Mouse (Mus musculus): ENCODE results near the gene Vmn1r118. TPM values are rescaled to one million over a fixed set of nuclear protein-coding genes. Genes with fewer than 3 reads are reported as not detected.
"Not testable (repeated sequence)": the region's sequence is repeated elsewhere in the genome, so short reads cannot be mapped to it uniquely, and the experiment has no call there.

Vmn1r118 gene
- not detected in 2 replicates for polyA plus RNA-seq (2014; fragmentation: Nextera tagmentation; extraction: Ambion mirVana)

DNA sequence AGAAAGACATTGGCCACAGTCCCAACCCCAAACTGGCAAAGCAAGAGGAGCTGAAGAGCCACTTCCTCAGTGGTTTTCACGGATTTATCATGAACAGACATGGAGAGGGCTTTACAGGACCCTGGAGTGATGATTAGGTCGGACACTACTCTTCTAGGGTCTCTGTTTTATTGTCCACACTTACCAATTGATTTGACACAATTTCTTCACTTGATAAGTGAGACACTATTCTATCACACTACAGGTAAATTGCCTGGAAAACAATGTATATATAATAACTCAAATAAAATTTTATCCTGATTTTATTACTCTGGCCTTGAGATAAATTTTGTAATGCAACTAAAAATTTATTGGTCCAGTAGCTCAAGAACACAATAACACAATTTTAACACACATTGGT lies at the start of gene Vmn1r118:
Gene Vmn1r118, minus strand, starts transcription at position 101 of the 400 bp plus-strand sequence.
- not testable (repeated sequence) for ATAC-seq (ENCODE audit: low read depth); H3K27ac ChIP-seq (replicated peaks; ENCODE audit: low read depth, low read length); H3K9me3 ChIP-seq (ENCODE audit: control insufficient read depth, low read length); H3K9ac ChIP-seq (ENCODE audit: low read depth, low read length); H3K4me3 ChIP-seq (ENCODE audit: low read depth, low read length); H3K4me1 ChIP-seq (ENCODE audit: control insufficient read depth, insufficient read depth, low read length); H3K4me2 ChIP-seq (ENCODE audit: low read depth, low read length); H3K36me3 ChIP-seq (ENCODE audit: control insufficient read depth, insufficient read depth, low read length); DNase-seq (ENCODE audit: low spot score); H3K27me3 ChIP-seq (replicated peaks; ENCODE audit: control insufficient read depth, insufficient read depth, low read length)
- WGBS = no CpG with 5 or more reads among the region's 2 CpGs

DNA sequence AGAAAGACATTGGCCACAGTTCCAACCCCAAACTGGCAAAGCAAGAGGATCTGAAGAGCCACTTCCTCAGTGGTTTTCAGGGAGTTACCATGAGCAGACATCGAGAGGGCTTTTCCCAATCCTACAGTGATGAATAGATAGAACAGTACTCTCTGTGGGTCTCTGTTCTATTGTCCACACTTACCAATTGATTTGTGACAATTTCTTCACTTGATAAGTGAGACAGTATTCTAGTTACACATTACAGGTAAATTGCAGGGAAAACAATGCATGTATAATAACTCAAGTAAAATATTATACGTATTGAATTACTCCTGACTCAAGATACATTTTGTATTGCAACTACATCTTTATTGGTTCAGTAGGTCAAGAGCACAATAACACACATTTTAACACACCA lies 28.1 kb downstream of the Vmn1r118 start, which contains the start of gene Vmn1r117:
Gene Vmn1r117, minus strand, starts transcription at position 101 of the 400 bp plus-strand sequence.
- H3K9me3 ChIP-seq (ENCODE audit: control insufficient read depth, low read length); H3K27me3 ChIP-seq (replicated peaks; ENCODE audit: control insufficient read depth, insufficient read depth, low read length); ATAC-seq (ENCODE audit: low read depth); H3K9ac ChIP-seq (ENCODE audit: low read depth, low read length); H3K4me2 ChIP-seq (ENCODE audit: low read depth, low read length); H3K4me3 ChIP-seq (ENCODE audit: low read depth, low read length); DNase-seq (ENCODE audit: low spot score); H3K27ac ChIP-seq (replicated peaks; ENCODE audit: low read depth, low read length); H3K4me1 ChIP-seq (ENCODE audit: control insufficient read depth, insufficient read depth, low read length); H3K36me3 ChIP-seq (ENCODE audit: control insufficient read depth, insufficient read depth, low read length): not testable (repeated sequence)
- WGBS = no CpG with 5 or more reads among the region's 2 CpGs

DNA sequence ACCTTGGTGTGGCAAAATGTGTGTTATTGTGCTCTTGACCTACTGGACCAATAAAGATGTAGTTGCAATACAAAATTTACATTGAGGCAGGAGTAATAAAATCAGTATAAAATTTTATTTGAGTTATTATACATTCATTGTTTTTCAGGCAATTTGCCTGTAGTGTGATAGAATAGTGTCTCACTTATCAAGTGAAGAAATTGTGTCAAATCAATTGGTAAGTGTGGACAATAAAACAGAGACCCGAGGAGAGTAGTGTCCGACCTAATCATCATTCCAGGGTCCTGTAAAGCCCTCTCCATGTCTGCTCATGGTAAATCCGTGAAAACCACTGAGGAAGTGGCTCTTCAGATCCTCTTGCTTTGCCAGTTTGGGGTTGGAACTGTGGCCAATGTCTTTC lies 40.2 kb downstream of the Vmn1r118 start, which contains the start of gene Vmn1r116:
Gene Vmn1r116, plus strand, starts transcription at position 301 of the 400 bp plus-strand sequence.
- DNase-seq (ENCODE audit: low spot score); ATAC-seq (ENCODE audit: low read depth); H3K9ac ChIP-seq (ENCODE audit: low read depth, low read length); H3K36me3 ChIP-seq (ENCODE audit: control insufficient read depth, insufficient read depth, low read length); H3K27ac ChIP-seq (replicated peaks; ENCODE audit: low read depth, low read length); H3K4me1 ChIP-seq (ENCODE audit: control insufficient read depth, insufficient read depth, low read length); H3K4me2 ChIP-seq (ENCODE audit: low read depth, low read length); H3K27me3 ChIP-seq (replicated peaks; ENCODE audit: control insufficient read depth, insufficient read depth, low read length); H3K9me3 ChIP-seq (ENCODE audit: control insufficient read depth, low read length); H3K4me3 ChIP-seq (ENCODE audit: low read depth, low read length): not testable (repeated sequence)
- WGBS = 70% methylated on average over 2 of the region's 3 CpGs

Other genes with a start within 250 kb of the Vmn1r118 start
- not detected in 2 replicates for gene Vmn1r107, start 243.4 kb downstream of the Vmn1r118 start, polyA plus RNA-seq (2014; fragmentation: Nextera tagmentation; extraction: Ambion mirVana)
- not detected in 2 replicates for gene Vmn1r111, start 209.1 kb downstream of the Vmn1r118 start, polyA plus RNA-seq (2014; fragmentation: Nextera tagmentation; extraction: Ambion mirVana)
- not detected in 2 replicates for gene Gm10668, start 181.7 kb downstream of the Vmn1r118 start, polyA plus RNA-seq (2014; fragmentation: Nextera tagmentation; extraction: Ambion mirVana)
- gene Vmn1r112, start 141.2 kb downstream of the Vmn1r118 start, polyA plus RNA-seq (2014; fragmentation: Nextera tagmentation; extraction: Ambion mirVana) = not detected in 2 replicates
- gene Vmn1r113, start 125.1 kb downstream of the Vmn1r118 start, polyA plus RNA-seq (2014; fragmentation: Nextera tagmentation; extraction: Ambion mirVana) = not detected in 2 replicates
- not detected in 2 replicates for gene Vmn1r114, start 100.2 kb downstream of the Vmn1r118 start, polyA plus RNA-seq (2014; fragmentation: Nextera tagmentation; extraction: Ambion mirVana)
- not detected in 2 replicates for gene Vmn1r115, start 67.4 kb downstream of the Vmn1r118 start, polyA plus RNA-seq (2014; fragmentation: Nextera tagmentation; extraction: Ambion mirVana)
- not detected in 2 replicates for gene Vmn1r116, start 40.1 kb downstream of the Vmn1r118 start, polyA plus RNA-seq (2014; fragmentation: Nextera tagmentation; extraction: Ambion mirVana)
- not detected in 2 replicates for gene Vmn1r117, start 28.2 kb downstream of the Vmn1r118 start, polyA plus RNA-seq (2014; fragmentation: Nextera tagmentation; extraction: Ambion mirVana)
- not detected in 2 replicates for gene Vmn1r119, start 100.1 kb upstream of the Vmn1r118 start, polyA plus RNA-seq (2014; fragmentation: Nextera tagmentation; extraction: Ambion mirVana)
- gene Vmn1r120, start 141.4 kb upstream of the Vmn1r118 start, polyA plus RNA-seq (2014; fragmentation: Nextera tagmentation; extraction: Ambion mirVana) = not detected in 2 replicates
- gene Vmn1r121, start 186.2 kb upstream of the Vmn1r118 start, polyA plus RNA-seq (2014; fragmentation: Nextera tagmentation; extraction: Ambion mirVana) = not detected in 2 replicates
- gene Vmn1r122, start 221.8 kb upstream of the Vmn1r118 start, polyA plus RNA-seq (2014; fragmentation: Nextera tagmentation; extraction: Ambion mirVana) = not detected in 2 replicates
- not detected in 2 replicates for gene Vmn1r123, start 249.8 kb upstream of the Vmn1r118 start, polyA plus RNA-seq (2014; fragmentation: Nextera tagmentation; extraction: Ambion mirVana)

All from embryonic facial prominence, embryonic 14.5 days (tissue).